Mouse (Mus musculus): ENCODE measurements at regions not wholly inside any gene's neighbourhood (a gene's known extent, or its start where the extent isn't known, plus 50 kb on each side); places are given as distances from the start of the nearest gene placed in this dataset.

DNA sequence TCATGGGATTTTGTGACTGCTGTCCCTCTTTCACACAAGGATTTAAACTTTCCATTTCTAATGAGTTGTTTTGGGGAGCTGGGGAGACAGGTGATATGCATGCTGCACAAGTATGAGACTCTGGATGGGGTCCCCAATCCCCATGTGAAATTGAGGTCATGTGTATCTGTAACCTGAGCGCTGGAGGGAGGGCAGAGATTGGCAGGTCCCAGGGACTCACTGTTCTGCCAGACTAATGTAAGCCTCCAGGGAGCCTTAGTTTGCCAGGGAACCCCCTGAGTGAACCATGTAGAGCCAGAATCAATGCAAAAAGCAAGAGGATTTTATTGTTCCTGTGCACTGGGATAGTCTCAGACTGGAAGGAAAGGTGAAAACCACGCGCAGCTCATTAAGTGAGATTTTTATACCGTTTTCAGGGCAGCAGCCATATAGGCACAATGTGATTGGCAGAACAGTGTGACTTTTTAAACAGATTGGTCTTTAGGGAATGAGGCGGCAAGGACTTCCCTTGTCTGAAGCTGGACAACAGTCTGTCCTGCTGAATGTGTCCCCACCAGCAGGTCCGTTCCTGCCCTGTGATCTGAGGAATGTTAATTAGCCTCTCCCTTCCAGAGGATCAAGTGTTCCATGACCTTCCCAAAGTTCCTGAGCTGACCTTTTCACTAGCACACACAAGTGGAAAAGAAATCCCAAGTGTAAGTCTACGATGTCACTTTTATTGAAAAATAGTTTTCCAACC, 59.9 kb upstream of the Oxgr1 start:
- no peak for DNase-seq (ENCODE audit: low spot score)

DNA sequence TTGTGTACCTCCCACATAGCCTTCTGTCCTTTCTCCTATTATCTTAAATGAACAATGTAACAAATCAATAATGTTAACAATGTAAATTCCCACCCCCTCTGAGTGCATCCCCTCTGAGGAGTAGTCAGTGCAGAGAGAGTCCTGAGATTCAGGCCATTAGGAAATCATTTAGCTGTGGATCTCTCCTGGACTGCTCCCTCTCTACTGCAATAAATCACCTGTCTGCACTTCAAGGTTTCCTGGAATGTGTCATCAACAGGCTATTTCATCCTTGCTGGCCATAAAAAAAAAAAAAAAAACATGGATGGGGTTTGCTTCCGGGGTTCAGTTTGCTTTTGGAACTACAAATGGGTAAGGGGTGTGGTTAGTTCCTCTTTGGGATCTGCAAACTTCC, 60.5 kb upstream of the Oxgr1 start:
- no peak for DNase-seq (ENCODE audit: low spot score)

DNA sequence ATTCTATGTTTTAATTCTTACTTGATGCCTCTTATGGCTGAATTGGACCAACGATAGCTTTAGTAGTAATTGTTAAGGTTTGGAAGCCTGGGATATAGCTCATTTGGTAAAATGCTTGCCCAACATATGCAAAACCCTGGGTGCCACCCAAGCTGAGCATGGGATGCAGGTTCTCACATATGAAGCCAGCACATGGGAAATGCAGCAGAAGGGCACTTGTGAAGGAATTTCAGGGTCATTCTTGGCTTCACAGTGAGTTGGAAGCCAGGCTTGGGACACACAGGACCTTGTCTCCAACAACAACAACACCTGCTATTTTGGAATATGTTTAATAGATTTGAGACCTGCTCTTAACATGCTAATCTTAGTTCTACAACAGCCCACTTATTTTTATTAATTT, 67.6 kb upstream of the Oxgr1 start:
- DNase-seq (ENCODE audit: low spot score) = no peak

DNA sequence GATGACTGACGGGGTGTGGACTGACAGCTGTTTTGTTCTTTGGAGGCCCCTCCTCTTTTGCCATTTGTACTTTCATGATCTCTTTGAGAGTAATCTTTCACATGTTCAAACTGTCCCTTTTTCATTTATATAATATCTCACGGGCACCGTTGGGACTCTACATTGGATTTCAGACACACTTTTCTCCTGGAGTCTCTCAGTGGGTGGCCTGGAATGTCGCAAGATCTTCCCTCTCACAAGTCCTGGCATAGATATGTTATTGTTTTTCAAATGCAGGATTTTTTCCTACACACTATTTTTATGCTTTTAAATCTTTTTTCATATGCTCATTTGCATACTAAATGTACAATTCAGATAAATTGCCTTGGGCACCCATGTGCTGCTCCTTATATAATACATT, 71.1 kb upstream of the Oxgr1 start:
- no peak for DNase-seq (ENCODE audit: low spot score)

DNA sequence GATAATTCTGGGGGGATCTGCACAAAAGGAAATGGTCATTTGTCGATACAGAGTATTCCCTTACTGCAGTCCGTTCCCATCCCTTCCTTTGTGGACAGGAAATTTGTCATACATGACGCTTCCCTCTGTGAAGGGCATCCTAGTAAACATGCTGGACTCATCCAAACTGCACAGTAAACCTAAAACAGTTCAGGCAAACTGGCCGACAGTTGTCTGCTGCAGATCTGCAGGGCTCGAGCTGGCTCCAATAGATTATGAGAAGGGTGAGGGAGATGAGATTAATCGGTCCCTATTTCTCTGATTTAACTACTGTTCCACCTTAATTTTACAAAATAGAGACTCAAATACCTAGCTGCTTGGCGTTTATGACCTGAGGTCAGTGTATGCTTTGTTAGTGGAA, 76.3 kb upstream of the Oxgr1 start:
- no peak for DNase-seq (ENCODE audit: low spot score)

DNA sequence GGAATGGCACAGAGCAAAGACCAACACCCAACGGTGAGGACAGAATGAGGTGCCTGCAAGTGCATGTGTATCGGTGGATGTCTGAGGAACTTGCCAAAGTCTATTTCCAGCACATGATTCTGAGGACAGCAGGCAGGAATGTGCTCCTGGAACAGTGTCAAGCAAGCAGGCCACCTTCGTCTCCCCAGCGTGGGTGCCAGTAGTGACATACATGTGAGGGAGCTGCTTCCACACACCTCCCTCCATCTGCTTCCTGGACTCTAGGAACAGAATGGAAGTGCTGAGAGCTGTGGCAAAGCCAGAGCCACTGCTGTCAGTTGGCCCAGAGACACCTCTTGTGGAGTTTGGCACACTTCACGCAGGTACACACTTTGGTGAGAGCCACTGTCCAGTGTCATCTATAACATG, 76.9 kb upstream of the Oxgr1 start:
- DNase-seq (ENCODE audit: low spot score) = no peak

DNA sequence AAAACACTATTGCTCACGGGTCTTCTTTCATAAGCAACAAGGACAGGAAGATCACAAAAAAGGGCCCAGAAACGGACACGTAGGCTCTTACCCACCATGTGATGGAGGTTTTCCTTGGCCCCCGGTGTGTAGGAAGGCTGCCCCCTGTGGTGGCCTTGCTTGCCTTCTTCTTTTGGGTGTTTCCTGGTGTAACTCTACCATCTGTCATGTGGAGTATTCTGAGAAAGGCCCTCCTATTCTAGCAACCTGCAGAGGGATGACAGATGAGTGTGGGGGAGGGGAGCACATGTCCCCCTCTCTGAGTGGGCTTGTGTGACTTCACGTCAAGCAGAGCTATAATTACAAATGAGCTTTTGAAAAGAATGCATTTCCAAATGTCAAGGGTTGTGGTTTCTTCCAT, 77.3 kb upstream of the Oxgr1 start:
- no peak for DNase-seq (ENCODE audit: low spot score)

DNA sequence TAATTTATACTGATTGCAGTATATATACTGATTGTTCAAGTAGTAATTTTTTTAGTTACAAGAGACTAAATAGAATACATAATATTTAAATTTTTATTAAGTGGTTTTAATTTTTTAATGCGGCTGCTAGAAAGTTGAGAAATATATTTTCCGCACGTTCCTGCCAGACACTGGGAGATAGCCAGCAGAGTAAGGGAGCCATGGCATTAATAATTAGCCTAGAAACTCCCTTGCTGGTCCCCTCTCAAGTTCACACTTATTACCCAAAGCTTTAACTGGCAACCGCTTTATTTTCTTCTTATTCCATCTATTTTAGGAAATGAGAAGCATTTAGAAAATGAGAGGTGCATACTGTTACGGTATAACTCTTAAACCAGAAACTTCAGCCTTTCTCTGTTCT, 78.0 kb upstream of the Oxgr1 start:
- no peak for DNase-seq (ENCODE audit: low spot score)

DNA sequence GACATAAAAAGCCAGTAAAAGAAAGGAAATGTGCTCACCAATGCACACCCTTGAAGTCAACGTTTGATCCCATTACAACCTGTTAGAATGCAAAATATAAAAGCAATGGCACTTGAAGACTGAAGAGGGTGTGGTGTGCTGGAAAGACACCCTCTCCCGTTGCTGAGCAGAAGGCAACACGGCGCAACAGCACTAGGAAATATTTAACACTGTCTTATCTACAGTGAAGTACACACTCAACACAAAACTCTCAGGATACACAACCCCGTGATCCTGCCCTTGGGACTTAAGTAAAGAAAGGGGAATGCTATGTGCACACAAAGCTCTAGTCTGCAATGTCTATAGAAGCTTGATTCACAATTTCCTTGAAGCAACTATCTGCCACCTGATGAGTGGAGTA, 83.1 kb upstream of the Oxgr1 start:
- DNase-seq (ENCODE audit: low spot score) = no peak

DNA sequence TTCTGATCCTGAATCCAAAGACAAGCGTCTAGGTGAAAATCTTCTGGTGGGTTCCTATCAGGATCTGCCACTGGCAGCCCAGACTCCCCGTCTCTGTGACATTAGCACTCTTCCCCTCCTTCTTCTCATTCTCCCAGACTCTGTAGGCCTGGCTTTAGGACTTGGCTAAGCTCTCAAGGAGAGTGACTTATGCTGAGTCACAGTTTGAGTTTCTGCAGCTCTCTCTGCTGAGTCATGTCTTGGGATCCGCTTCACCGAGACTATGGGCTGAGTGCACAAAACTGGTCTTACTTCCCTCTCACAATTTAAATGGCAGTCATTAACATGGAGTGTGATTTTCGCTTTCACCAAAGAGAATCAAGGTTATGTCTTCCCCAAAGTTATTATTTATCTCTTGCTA, 85.2 kb upstream of the Oxgr1 start:
- DNase-seq (ENCODE audit: low spot score) = peak; percentile 32

DNA sequence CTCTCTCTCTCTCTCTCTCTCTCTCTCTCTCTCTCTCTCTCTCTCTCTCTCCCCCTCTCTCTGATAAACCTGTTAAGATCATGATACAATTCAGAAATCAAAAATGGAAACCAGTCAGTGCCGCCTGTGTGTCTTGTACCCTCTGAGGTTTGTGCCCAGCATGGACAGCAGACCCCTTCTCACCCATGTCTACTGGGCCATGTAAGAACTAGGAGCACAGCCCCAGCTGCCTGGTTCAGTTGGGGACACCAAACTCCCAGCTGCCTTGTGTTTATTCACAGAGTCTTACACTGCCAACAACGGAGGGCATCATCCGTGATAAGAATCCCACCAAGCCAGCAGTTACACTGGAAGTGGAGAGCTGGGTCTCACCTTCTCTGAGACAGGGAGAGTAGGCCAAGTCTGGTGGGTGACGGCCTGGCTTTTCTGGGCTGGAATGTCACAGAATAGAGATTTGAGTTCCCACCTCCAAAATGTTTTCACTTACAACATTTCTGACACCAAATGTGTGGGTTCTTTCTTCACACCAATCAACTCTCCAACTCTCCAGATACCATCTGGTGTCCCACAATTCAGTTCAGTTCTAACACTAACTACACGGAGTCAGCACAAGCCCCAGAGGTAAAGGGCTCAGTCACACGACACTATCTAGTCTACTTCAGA, 92.2 kb upstream of the Oxgr1 start:
- no peak for DNase-seq (ENCODE audit: low spot score)

DNA sequence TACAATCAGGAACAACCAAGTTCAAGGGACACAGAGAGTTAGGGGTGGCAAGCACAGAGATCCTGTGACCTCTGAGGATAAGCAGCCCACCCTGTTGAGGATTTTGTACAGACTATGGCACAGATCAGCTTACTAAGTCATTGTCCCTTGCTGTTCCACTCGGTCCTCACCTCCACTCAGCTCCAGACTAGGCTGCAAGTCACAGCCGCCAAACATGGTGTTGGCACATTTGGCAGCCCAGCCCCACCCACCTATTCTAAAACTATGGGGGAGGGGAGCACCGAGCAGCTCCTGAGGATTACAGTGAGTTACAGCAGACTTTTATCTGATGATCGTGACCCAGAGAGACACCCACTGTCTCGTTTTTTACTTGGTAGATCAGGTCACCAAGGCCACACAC, 93.0 kb upstream of the Oxgr1 start:
- DNase-seq (ENCODE audit: low spot score) = no peak

DNA sequence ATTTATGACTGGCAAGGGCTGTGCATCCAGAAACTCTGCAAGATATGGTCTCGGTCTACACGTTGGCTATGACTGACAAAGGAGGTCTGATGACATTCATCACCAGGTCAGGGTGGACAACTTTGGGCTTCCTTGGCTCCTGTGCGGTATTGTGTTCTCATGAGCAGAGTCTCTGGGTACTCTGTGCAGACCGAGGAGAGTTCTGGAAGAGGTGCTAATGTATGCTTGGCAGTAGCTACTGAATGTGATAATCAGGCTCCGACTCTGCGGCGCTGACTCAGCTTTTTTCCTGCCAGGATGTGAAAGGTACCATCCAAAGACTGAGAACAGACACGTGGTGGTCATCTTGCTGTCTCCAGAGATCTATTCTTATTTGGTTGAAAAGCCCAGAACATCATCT, 94.5 kb upstream of the Oxgr1 start:
- DNase-seq (ENCODE audit: low spot score) = no peak

DNA sequence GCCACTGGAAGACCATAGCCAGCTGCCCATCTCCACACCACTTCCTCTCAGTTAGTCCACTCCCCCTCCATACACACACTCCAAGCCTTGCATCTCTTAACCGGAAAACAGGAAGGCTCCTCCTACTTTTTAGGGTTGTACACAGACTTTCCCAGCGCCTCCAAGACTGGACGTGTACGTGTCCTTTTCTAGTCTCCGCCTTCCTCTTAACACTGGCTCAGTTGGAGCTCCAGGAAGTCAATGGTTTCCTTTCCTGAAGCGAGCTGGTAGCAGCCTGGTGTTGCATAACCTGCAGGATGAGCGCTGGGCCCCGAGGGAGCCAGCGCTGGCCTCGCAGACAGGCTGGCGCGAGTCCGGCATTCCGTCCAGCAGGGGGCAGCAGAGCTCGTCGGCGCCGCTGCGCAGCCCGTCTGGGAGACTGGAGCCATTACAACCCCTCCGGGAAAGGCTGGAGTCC, 95.5 kb upstream of the Oxgr1 start:
- DNase-seq (ENCODE audit: low spot score) = peak; percentile 70

DNA sequence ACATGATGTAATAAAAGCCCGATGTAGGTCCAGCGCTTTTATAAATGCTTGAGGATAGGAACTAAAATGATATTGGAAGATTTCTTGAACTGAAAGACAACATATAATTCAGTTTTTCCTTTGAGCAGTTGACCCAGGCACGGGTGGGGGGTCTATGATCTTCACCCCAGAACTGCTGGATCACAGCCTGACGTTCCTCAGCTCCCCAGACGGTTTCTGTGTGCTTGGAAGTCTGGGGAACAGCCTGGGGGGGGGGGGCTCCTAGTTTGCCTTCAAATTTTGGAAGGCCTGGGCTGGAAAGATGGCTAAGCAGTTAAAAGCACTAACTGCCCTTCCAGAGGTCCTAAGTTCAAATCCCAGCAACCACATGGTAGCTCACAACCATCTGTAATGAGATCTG, 96.3 kb upstream of the Oxgr1 start:
- DNase-seq (ENCODE audit: low spot score) = no peak

DNA sequence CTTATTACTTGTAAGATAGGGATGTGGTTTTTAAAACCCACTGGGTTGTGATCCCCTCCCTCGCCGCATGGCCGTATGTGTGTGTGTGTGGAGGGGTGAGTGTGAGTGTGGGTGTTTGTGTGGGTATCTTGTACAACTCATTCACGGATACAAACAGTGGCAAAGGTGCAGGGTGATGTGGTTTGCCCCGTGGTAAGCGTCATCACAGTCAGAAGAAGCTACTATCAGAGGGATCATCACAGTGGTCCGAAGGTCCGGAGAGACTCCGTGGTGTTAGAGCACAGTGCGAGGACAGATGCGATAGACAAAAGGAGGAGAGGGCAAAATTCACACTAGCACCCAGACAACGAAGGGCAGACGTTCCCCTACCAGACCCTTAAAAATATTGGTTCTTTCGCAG, 97.0 kb upstream of the Oxgr1 start:
- no peak for DNase-seq (ENCODE audit: low spot score)

DNA sequence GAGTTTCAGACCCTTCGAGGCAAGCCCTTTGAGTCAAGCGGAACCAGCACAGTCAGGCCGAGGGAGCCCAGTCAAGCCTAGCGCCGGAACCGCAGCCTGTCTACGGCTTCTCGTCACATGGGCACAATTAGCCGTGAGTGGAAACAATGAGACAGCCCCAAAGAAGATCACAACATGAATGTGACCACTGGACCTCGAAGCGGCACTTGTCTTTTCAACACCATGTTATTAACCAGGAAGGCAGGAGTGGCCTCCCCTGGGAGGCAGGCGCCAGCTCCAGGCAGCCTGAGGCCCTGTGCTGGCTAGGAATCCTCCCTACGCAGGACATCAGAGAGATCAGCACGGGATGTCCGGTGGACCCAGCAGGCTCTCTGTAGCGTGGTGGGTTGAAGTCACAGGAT, 97.4 kb upstream of the Oxgr1 start:
- no peak for DNase-seq (ENCODE audit: low spot score)

DNA sequence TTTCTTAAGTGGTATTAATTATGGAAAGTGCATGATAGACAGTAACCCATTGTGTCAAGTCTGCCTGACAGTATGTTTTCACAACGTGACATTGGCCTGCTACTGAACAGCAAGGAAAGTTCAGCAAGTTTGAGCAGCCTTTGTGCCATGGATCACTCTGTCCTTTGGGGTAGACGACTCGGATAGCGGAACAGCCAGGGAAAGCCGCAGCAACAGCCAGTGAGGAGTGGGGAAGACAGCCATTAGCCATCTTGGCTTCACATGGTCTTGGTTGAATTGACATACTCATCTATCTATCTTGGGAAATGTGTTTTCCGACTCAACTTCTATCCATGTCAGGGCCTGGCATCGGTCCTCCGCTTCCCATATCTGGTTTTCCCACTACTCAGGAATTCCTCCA, 98.0 kb upstream of the Oxgr1 start:
- DNase-seq (ENCODE audit: low spot score) = no peak

DNA sequence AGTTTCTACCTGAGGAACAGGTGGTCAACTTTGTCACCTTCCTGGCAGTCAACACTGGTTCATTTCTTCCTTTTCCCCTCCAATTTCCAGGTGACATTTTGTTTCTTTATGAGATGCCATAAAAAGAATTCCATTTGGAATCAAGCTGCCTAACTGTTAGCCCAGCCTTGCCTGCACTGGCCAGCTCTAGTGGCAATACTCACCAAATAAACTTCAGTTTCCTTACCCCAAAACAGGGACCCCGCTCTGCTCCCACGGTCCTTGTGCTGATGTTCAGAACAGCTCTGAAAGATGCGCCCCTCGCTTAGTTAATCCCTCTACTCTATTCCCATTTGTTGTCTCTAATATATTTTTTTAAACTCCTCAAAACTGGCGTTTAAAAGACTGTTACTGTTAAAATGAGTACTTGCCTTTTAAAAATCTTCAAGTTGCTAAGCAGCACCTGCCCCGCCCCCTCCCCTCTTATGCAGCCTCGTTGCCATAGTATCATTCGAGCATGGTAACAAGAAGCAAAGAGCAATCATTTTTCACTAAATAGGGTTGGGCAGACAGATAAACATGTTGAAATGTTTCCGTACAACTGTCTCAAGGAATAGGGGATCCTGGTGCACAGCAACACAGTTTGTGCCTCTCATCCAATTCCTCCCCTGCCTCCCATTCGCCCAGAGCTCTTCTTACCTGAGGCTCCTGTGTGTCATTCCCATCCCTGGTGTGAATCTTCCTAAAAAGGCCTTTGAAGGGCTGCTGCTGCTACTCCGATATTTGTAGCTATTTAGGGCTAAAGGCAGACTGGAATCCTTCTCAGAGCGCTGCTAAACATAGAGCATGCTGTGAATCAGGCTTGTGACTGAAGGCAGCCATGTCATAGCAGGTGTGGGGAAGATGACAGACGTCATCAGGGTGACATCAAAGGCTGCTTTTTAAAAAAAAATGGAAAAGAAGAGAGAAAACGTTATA, 98.8 kb upstream of the Oxgr1 start:
- DNase-seq (ENCODE audit: low spot score) = no peak

DNA sequence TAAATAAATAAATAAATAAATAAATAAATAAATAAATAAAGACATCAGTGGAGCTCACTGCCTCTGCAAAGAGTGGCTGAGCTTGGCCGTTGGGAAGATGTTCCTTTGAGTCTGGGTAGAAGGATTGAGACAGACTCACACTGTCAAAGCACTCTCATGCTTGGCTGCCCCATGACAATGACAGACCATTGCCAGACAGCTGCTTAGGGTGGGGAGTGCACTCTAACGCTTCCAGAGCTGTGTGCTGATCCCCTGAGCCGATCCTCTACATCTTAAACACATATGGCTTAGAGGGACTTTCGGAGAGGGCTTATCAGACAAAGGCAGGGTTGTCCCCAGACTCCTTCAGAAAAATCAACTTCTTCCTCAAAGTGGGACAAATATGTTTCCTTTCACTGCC, 100.0 kb upstream of the Oxgr1 start:
- DNase-seq (ENCODE audit: low spot score) = no peak

DNA sequence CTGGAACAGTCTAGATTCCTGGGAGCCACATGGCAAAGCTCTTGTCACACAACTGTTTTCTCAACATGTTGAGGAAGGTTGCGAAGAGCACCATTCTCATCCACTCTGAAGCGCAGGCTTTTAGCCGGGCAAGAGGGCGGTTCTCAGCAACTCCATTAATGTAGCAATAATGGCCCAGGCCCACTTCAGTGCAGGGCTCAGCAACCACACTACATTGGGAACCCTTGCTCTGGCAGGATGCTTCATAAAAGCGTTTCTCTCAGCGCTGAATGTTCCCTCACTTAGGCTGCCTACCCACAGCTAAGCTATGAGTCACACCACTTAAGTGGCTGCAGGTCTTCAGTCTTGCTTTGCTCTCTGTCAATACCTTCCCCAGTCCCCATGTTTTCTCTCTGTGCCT, 102.2 kb upstream of the Oxgr1 start:
- no peak for DNase-seq (ENCODE audit: low spot score)

DNA sequence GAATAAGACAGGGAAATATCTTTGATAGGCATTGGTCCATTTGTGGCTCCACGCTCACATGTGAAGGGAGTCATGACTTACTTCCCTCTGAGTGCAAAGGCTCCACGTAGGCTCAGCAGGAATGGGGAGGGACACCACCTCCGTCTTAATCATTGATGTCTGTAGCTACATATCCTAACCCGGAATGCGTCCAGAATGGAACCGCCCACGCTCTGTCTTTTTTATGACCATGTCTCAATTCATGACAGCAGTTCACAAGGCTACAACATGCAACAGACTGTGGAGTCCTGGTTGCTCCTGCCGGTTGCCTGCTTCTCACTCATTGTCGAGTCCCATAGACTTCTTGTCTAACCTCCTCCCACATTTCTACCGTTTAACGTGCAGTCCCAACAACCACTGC, 104.1 kb upstream of the Oxgr1 start:
- DNase-seq (ENCODE audit: low spot score) = no peak
